Mouse (Mus musculus) cerebellum, adult 9-11 months (tissue): ENCODE data around the gene Cacna1b.

Experiments used
- DNase-seq: peaks from one replicate; pipeline ENCODE4 v3.0.0; 2022

Gene Cacna1b

DNA sequence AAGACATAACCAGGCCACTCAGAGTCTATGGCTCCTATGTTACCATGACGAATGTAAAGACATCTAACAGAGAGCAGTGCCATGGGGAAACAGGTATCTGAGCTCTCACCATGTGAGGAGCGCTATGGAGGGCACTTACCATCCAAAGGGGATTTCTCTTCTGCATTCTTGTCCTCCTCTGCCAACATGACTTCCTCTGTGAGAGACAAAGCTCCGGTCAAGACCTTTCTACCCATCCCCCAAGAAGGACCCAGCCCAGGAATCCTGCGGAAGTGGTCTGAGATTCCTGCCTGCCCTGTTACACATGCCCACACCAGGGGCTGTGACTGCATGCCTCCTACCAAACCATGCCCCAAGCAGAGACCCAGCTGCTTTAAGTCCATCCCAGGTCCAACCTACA is 44.0 kb downstream of the Cacna1b start:
- DNase-seq: no peak

DNA sequence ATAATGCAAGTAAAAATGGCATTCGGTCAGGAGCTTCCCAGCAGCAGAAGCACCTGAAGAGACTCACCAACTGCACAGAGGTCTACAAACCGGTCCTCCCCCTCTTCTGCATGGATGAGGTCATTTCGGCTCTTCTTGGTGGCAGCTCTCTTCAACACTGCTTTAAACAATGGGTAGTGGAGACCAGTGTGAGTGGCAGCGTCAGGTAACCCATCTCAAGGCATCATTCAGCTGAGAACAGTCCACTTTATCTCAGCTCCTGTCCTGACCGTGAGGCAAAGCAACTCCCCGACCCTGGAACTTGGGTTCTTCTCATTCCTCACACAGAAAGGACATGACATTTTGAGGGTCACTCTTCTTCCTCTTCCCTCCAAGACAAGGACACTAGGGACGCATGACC is 45.0 kb downstream of the Cacna1b start:
- DNase-seq: no peak

DNA sequence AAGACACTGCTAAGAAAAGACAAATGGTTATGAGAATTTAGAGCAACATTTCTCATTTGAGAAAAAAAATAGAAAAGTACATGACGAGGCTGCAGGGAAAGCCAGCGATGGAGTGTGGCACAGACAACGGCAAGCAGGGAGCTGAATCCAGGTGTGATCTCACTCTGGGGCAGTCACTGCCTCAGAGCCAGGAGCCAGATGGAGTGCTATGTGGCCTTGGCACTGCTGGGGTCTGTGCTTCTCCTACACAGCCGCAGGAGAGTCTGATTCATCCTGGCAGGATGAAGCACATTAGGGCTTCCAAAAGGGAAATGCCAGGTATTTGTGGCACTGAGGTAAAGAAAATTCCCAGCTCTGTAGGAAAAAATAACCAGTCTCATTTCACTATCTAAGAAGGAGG is 45.5 kb downstream of the Cacna1b start:
- peak; percentile 69 for DNase-seq

DNA sequence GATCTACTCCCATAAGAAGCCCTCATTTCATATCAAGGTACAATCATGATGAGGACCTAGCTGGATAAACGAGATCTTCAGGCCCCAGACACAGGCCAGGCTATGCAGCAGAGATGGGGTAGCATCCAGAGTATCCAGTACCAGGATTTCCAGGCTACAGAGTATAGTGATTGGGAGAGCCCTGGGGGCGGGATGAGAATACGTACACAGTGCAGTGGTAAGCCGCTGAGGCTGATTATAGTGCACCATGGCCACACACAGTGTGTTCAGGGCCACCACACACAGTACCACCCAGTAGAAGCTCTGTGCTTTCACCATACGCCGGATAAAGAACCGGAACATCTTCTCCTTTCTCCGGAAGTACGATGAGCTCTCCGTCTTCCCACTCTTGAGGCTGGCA is 57.0 kb downstream of the Cacna1b start:
- no peak for DNase-seq

DNA sequence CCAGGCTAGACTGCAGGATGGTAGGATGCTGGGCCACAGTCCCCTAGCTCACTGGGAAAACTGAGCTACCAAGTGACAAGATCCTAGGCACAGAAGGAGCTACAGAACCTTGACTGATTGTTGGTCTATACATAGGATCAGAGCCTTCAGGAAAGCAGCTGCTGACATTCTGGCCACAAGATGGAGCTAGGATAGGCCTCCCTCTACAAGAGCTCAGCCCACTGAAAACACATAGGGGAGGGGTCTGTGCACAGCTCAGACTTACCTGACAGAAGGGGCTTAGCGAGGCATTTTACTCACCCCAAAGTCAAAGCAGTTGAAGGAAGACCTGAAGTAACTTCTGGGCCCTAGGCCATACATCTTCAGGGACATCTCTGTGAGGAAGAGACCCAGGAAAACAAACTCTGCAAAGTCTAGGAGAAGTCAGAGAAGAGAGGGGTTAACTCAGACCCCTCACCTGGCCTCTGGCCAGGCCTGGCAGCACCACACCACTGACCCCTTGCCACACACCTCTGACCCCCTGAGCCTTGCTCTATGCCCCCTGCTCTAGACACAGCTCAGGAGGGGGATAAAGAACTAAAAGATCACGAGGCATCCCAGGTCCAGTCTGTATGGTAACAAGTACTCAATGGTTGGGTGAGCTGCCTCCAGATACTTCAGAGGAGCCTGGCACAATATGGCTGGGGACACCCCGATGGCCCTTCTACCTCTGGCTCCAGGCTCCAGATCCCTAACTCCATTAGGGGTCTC is 60.6 kb downstream of the Cacna1b start:
- DNase-seq: no peak

DNA sequence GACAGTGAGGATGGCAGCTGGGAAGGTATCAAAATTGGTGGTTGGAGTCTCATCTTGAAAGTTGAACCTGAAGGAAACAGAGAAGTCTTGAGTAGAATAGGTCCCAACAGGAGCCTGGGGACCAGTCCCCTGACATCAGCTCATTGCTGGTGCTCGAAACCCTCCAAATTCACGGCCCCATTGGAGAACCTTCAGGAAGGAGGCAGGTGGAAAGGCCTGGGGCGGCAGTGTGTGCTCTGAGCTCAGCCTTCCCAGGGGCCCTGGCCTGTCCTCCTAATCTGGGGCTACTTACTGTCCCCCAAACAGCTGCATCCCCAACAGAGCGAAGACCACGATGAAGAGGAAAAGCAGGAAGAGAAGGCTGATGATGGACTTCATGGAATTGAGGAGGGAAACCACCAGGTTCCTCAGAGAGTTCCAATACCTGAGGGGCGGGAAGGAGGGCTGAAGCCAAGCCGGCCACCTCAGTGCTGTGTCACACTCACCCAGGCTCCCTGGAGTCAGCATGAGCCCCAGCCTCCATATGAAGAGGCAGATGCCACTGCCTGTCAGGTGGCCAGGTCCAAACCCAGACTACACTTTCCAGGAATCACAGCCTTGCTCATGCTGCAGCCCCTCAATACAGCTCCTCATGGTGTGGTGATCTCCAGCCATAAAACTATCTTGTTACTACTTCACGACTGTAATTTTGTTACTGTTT is 65.5 kb downstream of the Cacna1b start:
- no peak for DNase-seq

DNA sequence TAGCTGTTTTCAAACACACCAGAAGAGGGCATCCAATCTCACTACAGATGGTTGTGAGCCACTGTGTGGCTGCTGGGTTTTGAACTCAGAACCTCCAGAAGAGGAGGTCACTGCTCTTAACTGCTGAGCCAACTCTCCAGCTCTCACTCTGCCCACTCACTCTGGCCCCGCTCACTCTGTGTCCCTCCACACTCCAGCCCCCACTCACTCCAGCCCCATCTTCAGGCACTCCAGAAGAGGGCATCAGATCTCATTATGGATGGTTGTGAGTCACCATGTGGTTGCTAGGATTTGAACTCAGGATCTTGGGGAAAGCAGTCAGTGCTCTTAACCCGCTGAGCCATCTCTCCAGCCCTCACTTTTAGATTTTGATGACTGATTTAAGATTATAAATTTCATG is 70.6 kb downstream of the Cacna1b start:
- DNase-seq: no peak

DNA sequence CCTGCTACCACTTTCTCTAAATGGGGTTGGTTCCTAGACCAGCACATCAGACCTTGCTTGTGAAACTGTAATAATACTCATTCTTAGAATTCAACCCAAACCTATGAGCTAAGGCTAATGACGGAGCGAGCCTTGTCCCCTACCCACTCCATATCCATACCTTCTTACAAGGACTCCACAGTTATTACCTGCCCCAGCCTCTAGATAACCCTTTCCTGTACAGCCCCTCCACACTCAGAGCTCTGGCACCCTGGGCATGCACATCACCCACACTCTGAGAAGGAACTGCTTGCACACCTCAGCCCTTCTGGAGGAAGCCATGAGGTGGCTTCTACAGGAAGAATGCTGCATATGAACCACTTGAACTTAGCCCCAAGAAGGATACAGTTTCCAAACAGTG is 72.6 kb downstream of the Cacna1b start:
- no peak for DNase-seq

DNA sequence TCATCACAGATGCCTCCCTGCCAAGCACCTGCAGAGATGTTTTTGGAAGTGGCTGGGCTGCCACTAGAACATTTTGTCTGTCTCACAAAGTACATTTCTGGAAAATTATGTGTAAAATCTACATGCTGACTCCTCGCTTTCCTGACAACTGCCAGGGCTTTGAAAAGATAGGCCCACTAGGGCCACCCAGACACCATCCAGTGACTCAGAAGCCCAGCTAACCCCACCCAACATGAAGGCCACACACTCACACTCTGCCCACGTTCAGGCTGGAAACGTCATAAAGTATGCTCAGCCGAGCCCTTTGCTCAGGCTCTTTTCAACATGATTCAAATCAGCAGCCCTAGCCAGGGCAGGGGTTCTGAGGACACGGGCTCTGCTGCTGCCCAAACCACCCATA is 77.6 kb downstream of the Cacna1b start:
- no peak for DNase-seq

DNA sequence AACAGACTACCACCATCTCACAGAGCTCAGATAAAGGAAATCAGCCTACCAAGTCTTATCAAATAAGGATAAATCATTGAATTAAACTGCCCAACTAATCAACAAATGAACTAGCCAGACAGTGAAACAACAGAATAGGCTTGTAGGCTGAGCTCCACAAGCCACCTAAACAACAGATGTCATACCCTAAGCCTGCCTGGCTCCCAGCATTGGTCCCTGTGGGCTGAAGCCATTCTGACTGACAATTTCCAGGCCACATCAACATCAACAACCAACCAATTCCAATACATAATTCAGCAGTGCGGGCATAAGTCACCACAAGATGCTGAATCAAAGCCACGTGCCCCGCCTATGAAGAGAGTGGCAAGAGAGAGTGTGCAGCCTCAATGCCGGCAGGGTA is 78.2 kb downstream of the Cacna1b start:
- DNase-seq: no peak

DNA sequence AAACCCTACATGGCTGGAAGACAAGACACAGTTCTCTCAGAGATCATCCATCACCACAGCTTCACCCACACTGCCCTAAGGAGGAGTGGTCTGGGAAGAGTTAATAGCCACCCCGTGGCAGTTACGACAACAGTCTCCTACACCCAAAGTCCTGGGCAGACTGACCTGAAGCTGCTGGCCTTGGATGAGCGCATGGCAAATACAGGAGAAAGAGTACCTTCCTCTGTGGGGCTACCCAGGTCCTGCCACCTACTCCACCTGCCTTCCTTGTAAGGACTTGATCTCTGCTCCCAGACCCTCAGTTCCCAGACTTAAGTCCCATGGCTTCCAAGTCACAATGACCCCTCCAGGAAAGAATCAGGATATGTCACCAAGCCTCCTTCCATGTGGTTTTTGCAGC is 79.7 kb downstream of the Cacna1b start:
- DNase-seq: no peak

DNA sequence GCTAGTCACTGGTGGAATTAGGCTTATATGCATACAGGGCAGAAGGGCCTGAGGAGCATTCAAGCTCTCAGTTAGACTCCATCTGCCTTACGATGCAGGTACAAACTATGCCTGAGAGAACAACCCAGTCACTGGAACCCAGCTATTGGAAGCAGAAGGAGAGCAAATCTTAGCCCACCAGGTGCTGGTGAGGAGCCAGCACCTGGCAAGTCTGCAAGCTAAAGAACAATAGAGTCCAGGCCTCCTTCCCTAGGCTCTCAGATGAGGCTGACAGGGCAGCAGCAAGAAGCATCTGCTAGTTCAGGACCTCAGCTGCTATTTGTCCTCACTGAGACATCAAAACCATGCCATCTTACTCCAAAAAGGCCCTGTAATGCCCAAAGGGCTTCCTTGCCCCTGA is 82.2 kb downstream of the Cacna1b start:
- peak; percentile 74 for DNase-seq

DNA sequence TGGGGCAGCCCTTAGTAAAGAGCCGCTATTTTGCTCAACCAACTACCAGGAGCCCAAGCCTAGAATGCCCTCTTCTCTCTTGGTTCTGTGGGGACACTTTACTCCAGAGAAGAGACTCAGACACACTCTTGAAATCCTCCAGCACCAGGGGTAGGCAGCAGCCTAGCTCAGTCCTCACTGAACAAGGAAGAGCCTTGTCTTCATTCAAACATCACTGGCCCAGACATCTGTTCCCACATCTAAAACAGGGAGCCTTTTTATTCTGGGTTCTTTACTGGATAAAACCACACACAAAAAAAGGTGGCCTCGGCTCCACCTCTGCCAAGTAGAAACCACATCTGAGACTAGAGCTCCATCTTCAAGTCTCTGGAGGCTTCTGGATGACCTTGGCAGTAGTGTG is 82.8 kb downstream of the Cacna1b start:
- no peak for DNase-seq

DNA sequence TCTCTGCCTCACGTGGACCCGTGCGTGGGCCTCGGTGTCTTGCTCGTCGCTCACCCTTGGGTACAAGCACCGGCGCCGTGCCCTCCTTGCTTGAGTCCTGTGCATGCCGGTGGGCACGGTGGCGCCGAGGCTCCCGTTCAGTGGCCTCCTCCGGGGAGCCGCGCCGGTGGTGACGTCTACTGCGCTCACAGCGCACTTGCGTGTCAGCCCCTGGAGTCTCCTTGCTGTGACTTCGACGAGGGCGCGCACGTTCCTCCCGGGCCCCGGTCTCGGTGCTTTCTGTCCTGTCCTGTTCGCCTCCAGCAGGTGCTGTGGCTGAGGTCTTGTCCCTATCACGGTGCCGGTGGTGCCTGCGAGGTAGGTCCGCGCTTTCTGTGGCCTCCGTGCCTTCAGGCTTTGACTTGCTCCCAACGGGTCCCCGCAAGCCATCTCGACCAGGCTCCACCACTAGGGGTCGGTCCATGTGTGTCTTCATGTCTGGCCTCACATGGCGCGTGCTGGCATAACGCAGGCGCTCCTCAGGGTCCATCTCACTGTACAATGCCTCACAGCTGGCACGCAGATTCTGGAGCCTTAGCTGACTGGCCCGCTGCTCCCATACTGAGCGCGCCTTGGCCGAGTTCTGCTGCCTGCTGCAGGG is 83.8 kb downstream of the Cacna1b start:
- DNase-seq: peak; percentile 29

DNA sequence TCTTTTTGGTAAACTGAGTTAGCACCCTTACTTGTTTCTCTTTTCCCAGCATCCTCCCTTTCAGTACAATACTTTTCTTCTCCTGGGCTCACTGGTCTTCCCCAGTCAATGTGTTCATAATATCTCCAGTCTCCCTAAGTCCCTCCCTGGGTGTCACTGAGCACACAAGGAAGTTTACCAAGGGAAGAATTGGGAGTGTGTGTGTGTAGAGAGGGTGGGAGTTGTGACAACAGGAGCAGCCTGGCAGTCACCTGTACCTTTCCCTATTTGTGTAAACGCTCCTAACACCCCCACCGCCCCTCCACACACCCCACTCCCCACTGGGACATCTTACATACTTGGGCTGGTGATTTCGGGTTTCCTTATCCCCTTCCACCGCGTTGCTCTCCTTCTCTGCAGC is 84.4 kb downstream of the Cacna1b start:
- DNase-seq: no peak

DNA sequence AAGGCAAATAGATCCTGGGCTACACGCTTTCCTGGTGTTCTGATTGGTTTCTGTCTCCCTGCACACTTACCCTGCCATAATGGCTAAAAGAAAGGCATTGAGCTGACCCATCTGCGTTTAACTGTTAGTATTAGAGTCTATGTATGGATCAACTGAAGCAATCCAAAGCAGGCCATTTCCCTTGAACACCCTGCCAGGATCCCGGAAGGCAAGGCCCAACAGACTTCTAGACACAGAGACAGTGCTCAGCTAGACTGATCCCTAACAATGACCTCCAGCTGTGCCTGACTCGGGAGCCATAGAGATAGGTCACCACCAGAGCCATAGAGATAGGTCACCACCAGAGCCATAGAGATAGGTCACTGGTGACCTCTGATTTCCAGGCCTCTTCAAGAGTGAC is 84.8 kb downstream of the Cacna1b start:
- no peak for DNase-seq

DNA sequence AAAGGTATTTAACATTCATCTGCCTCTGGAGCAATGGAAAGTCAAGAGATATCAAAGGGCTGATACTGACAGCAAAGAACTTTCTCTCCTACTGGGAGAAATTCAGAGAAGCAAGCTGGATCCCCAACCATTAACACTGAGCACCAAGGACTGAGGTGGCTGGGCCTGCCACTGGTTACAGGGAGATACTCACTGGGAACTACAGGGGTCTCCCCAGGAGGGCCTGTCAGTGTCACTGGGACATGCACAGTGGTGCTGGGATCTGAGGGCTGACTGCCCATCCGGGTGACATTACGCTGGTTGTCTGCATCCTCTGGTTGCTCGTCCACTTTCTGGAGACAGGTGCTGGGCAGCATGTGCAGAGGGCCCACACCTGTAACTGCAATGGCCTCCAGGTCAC is 85.3 kb downstream of the Cacna1b start:
- no peak for DNase-seq

DNA sequence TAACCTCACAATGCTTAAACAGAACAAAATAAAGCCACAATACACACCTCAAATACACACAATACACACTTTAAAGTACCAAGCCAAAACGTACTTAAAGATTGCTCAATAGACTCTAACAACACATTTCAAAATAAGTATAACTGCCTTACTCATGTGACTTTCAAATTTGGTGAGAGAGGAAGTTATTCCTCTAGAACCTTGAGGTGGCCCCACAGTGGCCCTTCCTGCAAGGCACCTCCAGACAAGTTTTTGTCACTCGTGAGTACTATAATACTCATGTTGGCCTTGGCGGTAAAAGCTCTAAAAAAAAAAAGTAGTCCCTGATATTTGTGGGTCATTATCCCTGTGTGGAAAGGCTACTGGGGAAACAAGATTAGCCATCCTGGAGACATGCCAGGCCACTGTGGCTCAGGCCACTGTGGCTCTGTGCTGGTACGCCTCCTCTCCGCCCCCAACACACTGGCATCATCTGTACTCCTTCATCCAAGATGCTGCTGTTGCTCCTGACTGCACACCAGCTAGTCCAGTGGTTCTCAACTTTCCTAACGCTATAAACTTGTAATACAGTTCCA is 88.4 kb downstream of the Cacna1b start:
- no peak for DNase-seq

DNA sequence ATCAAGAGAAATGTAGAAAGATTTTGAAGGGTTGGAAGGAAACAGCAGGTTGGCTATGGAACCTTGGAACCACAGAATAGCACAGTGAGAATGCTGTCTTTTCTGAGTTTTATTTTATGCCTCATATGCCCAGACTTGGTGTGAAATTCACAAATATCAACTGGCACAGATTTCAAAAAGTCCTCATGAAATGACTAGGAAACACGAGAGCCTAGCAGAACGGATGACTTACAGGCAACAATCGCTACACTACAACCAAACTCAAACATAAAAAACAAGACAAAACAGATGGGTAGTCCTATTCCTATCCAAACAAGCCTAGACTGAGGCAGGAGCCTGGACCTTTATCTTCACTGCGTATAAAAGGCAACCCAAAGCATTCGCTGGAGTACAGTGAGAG is 94.4 kb downstream of the Cacna1b start:
- DNase-seq: no peak

DNA sequence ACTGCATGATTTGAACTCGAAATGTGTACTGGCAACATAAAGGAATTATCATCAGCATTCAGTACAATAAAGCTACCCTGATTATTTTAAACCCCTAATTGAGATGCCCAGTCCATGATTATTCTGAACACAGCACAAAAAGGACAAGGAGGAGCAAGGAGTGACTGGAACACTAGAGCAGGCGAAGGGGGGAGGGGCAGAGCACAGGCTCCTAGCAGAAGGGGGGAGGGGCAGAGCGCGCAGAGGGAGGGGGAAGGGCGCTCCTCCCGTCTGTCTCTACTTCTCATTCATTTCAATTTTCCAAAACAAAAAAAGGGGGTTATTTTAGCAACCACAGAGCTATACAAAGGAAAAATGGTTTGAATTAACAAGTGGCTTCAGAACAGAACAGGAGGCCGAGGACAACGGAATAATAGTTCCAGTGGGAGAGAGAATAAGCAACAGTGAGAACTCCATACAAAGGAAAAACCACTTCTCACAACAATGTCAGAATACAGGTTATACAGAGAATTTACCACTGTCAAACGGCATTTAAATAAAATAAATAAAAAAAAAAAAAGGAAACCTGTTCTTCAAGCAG is 98.2 kb downstream of the Cacna1b start:
- no peak for DNase-seq

DNA sequence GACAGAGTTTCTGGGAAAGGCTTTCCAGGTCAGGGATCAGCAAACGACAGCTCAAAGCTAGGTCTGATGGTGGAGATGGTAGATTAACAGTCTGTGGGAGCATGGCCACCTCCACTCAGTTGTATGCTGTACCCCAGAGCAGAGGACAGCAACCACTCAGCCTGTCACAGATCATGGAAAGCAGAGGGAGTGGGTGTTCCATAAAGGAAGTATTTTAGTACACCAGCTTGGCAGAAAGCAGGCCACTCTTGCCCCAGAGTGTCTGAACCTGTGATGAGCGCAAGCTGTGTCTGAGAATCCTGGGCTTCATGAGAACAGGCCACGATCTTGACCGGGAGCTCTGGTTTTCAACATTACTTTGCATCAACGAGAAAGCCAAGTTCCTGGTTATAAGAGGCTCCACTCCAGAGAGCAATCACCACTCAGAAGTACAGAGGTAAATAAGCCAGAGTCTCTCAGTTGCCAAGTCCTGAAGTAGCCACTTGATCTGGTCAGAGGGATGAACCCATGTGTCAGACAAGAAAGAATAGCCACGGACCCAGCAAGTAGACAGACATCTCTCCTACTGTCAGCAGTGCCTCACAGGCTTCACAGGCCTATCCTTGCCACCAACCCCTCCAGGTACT is 103.7 kb downstream of the Cacna1b start:
- DNase-seq: no peak

DNA sequence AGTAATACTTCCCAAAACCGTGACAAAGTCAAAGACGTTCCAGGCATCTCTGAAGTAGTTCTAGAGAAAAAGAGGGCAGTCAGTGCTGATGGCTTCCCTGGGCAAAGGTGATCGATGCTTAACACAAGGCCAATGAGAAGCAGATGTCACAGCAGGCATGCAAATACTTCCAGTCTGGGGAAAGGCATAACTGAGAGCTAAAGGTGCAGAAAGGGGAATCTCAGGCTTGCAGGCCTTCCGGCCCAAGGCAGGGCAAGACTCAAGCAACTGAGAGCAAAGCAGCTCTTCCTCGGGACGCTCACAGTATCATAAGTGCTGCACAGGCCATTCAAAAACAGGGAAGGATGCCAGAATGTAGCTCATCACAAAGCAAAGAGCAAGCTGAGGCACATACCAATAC is 114.4 kb downstream of the Cacna1b start:
- DNase-seq: no peak
